Mouse (Mus musculus) embryo, embryonic 11.5 days (tissue): ENCODE results near the gene Armc5.

Experiments
- DNase-seq: peaks from one replicate; pipeline ENCODE4 v3.0.0-alpha.2; 2012; ENCODE audit warnings: low read depth, low spot score

Armc5 gene

GRCm38 (mm10) chr7:128288923-128289544 lies 51.9 kb downstream of the Armc5 start:
- DNase-seq = no peak
